Mouse (Mus musculus): ENCODE measurements around the gene Cep68. TPM values are rescaled to one million over a fixed set of nuclear protein-coding genes. Genes with fewer than 3 reads are reported as not detected.
A peak's percentile ranks its signal among the peaks of the same experiment; 100 is the strongest.

Gene Cep68
- total and polyA plus RNA-seq, 3 experiments, result 27.8 to 31.6 (median 30.7) TPM

DNA sequence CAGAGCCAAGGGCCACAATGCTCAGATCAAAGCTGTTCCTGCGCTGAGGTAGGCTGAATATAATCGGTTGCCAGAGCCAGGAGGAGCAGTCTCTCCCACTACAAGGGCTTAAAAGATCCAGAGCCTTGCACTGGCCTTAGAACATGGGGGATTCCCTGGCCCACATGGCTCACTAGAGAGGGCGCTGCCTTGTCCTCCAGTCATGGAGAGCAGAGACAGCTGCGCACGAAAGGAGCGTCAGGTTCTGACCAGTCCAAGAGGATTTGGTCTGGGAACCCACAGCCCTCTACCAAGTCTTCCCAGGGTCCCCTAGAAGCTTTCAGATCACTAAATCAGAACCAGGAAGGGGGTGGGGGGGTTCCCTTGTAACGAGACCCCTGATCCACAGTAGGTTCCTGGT lies 7.9 kb downstream of the Cep68 start:
- H3K9me3 ChIP-seq (replicated peaks; ENCODE audit: low read length), result no peaks in the 10 kb centered on the region
- H3K79me2 ChIP-seq (replicated peaks; ENCODE audit: control insufficient read depth, extremely low read depth, insufficient read depth, poor library complexity, severe bottlenecking), result peaks cover 20% of the 10 kb centered on the region
- no peak overlapping the region for H3K9ac ChIP-seq (ENCODE audit: insufficient read depth, low read depth)
- no peak overlapping the region for H3K27ac ChIP-seq (ENCODE audit: insufficient read depth, low read depth)
- no peaks in the 10 kb centered on the region for H3K27me3 ChIP-seq (replicated peaks)
- dilution Hi-C loops (cut with MboI; ENCODE audit: extremely low pct_ligation_motif_present, extremely low pct_unique_long_range_greater_than_20kb, low sequenced_read_pairs), result no loop called here
- no peak overlapping the region for H3K4me2 ChIP-seq (ENCODE audit: insufficient read depth, low read depth, poor library complexity, severe bottlenecking)
- in situ Hi-C loops (cut with MboI; ENCODE audit: low pct_ligation_motif_present, low pct_unique_long_range_greater_than_20kb, low sequenced_read_pairs), result loop anchor here (5.0 kb wide), 1 partner anchor 34 kb away; no protein-coding TSS in a partner anchor
- no peak for TF ChIP-seq PAX5 (IDR thresholded peaks at IDR 0.05; ENCODE audit: low read length)
- TF ChIP-seq UBTF (IDR thresholded peaks at IDR 0.05; ENCODE audit: low read depth, low read length), result no peak
- TF ChIP-seq RAD21 (IDR thresholded peaks at IDR 0.05; ENCODE audit: low read depth, low read length), result no peak
- no peak for TF ChIP-seq POLR2A (IDR thresholded peaks at IDR 0.05; ENCODE audit: low read depth, low read length)
- no peak for TF ChIP-seq MEF2A (IDR thresholded peaks at IDR 0.05; ENCODE audit: borderline replicate concordance, low read depth, low read length)
- TF ChIP-seq NRF1 (IDR thresholded peaks at IDR 0.05; ENCODE audit: low read depth, low read length), result no peak
- no peak for TF ChIP-seq JUND (conservative IDR thresholded peaks at IDR 0.05; ENCODE audit: low read depth, low read length)
- TF ChIP-seq USF2 (conservative IDR thresholded peaks at IDR 0.05; ENCODE audit: low read depth, low read length), result no peak
- TF ChIP-seq TCF12 (IDR thresholded peaks at IDR 0.05; ENCODE audit: low read depth, low read length), result no peak
- no peak for TF ChIP-seq KAT2A (IDR thresholded peaks at IDR 0.05; ENCODE audit: insufficient replicate concordance, low read length)
- peaks cover 70 to 93% of the 10 kb centered on the region in 2 experiments for H3K36me3 ChIP-seq (replicated peaks in 1 of 2; ENCODE audit: control insufficient read depth in 1 of 2, insufficient read depth in 1 of 2, low read length in 1 of 2)
- DNase-seq (ENCODE audit: extremely low read depth), result no peak
- no peak overlapping the region for H3K4me3 ChIP-seq (replicated peaks in 1 of 3; ENCODE audit: low read depth in 2 of 3, low read length in 2 of 3, poor library complexity in 1 of 3)
- H3K4me1 ChIP-seq (ENCODE audit: control insufficient read depth in 1 of 2, insufficient read depth in 2 of 2), result peaks cover 4 to 40% of the 10 kb centered on the region in 2 experiments

DNA sequence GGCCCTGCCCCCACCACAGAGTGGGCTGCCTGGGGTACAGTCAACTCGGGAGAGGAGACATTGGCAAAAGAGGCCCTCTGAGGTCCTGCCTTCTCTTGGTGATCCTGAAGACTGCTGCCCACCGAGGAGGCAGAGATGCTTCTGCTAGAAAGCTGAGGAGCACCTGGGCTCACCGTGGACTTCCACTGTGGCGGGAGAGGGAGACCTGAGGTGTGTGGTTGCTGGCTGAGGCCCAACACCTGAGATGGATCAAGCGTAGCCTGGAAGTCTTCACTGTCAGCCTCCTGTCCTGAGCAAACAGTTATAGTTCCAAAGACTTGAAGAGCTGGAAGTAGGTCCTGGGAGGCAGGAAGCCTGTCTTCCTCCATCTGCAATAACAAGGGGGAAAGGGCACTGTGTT lies 8.9 kb downstream of the Cep68 start:
- H3K27ac ChIP-seq (ENCODE audit: insufficient read depth, low read depth), result no peak overlapping the region
- no peak overlapping the region for H3K4me3 ChIP-seq (replicated peaks in 1 of 3; ENCODE audit: low read depth in 2 of 3, low read length in 2 of 3, poor library complexity in 1 of 3)
- peaks cover 75 to 95% of the 10 kb centered on the region in 2 experiments for H3K36me3 ChIP-seq (replicated peaks in 1 of 2; ENCODE audit: control insufficient read depth in 1 of 2, insufficient read depth in 1 of 2, low read length in 1 of 2)
- H3K79me2 ChIP-seq (replicated peaks; ENCODE audit: control insufficient read depth, extremely low read depth, insufficient read depth, poor library complexity, severe bottlenecking), result peaks cover 11% of the 10 kb centered on the region
- H3K4me1 ChIP-seq (ENCODE audit: control insufficient read depth in 1 of 2, insufficient read depth in 2 of 2), result peaks cover 1 to 30% of the 10 kb centered on the region in 2 experiments
- H3K4me2 ChIP-seq (ENCODE audit: insufficient read depth, low read depth, poor library complexity, severe bottlenecking), result no peak overlapping the region
- H3K9me3 ChIP-seq (replicated peaks; ENCODE audit: low read length), result no peaks in the 10 kb centered on the region
- in situ Hi-C loops (cut with MboI; ENCODE audit: low pct_ligation_motif_present, low pct_unique_long_range_greater_than_20kb, low sequenced_read_pairs), result loop anchor here (5.0 kb wide), 1 partner anchor 33 kb away; no protein-coding TSS in a partner anchor
- DNase-seq (ENCODE audit: extremely low read depth), result no peak
- no peak overlapping the region for H3K9ac ChIP-seq (ENCODE audit: insufficient read depth, low read depth)
- TF ChIP-seq E2F4 (IDR thresholded peaks at IDR 0.05; ENCODE audit: insufficient replicate concordance, low read depth, low read length) (no peak), POLR2A (IDR thresholded peaks at IDR 0.05; ENCODE audit: low read depth, low read length) (0 out of 2 replicates have a peak, but pooled peaks have one; percentile 6), CHD1 (IDR thresholded peaks at IDR 0.05; ENCODE audit: low read depth, low read length) (no peak)
- dilution Hi-C loops (cut with MboI; ENCODE audit: extremely low pct_ligation_motif_present, extremely low pct_unique_long_range_greater_than_20kb, low sequenced_read_pairs), result no loop called here
- no peaks in the 10 kb centered on the region for H3K27me3 ChIP-seq (replicated peaks)

DNA sequence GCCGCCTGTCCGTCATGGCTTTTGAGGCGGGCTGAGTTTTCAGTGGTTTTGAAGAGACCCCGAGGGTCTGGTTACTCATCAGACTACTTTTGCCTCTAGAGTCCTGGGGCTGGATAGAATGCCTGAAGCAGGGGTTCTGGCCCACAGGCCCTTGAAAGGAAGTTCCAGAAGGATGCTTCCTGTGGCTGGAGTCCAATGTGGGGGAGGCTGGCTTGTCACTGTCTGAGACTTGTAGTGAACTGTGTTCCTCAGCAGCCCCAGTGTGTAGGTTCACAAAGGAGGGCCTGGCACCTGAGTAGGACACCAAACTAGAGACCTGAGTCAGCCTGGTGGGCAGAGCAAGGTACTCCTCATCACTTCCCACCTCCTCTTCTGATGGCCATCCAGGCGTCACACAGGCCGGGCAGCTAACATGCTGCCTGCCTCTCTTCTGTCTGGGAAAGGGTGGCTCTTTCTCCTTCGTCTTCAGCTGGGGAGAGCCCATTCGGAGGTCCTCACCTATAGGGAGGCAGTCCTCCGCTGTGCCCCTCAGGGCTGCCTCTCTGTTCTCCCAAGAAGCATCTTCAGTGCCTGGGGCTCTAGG lies 9.9 kb downstream of the Cep68 start:
- H3K27me3 ChIP-seq (replicated peaks), result no peaks in the 10 kb centered on the region
- peaks cover 0 to 20% of the 10 kb centered on the region in 2 experiments; a peak in 2 of 4 replicates for H3K4me1 ChIP-seq (ENCODE audit: control insufficient read depth in 1 of 2, insufficient read depth in 2 of 2)
- no peak for DNase-seq (ENCODE audit: extremely low read depth)
- in situ Hi-C loops (cut with MboI; ENCODE audit: low pct_ligation_motif_present, low pct_unique_long_range_greater_than_20kb, low sequenced_read_pairs) (no loop called here), dilution Hi-C loops (cut with MboI; ENCODE audit: extremely low pct_ligation_motif_present, extremely low pct_unique_long_range_greater_than_20kb, low sequenced_read_pairs) (no loop called here)
- no peaks in the 10 kb centered on the region for H3K9me3 ChIP-seq (replicated peaks; ENCODE audit: low read length)
- H3K79me2 ChIP-seq (replicated peaks; ENCODE audit: control insufficient read depth, extremely low read depth, insufficient read depth, poor library complexity, severe bottlenecking), result peaks cover 6% of the 10 kb centered on the region
- TF ChIP-seq BHLHE40 (IDR thresholded peaks at IDR 0.05; ENCODE audit: low read depth, low read length), result no peak
- no peak for TF ChIP-seq E2F4 (IDR thresholded peaks at IDR 0.05; ENCODE audit: insufficient replicate concordance, low read depth, low read length)
- no peak for TF ChIP-seq RCOR1 (conservative IDR thresholded peaks at IDR 0.05; ENCODE audit: low read depth, low read length)
- no peak for TF ChIP-seq ZMIZ1 (IDR thresholded peaks at IDR 0.05; ENCODE audit: low read depth, low read length)
- TF ChIP-seq TCF12 (IDR thresholded peaks at IDR 0.05; ENCODE audit: low read depth, low read length), result no peak
- no peak for TF ChIP-seq ZC3H11A (IDR thresholded peaks at IDR 0.05; ENCODE audit: low read depth, low read length)
- TF ChIP-seq SIN3A (IDR thresholded peaks at IDR 0.05; ENCODE audit: low read length), result no peak
- no peak for TF ChIP-seq HCFC1 (IDR thresholded peaks at IDR 0.05; ENCODE audit: low read depth, low read length)
- no peak for TF ChIP-seq JUN (IDR thresholded peaks at IDR 0.05; ENCODE audit: insufficient read depth, low read depth, low read length)
- TF ChIP-seq MYC (IDR thresholded peaks at IDR 0.05; ENCODE audit: low read depth, low read length), result no peak
- TF ChIP-seq GABPA (IDR thresholded peaks at IDR 0.05; ENCODE audit: insufficient replicate concordance, low read depth, low read length), result no peak
- no peak overlapping the region for H3K27ac ChIP-seq (ENCODE audit: insufficient read depth, low read depth)
- H3K36me3 ChIP-seq (replicated peaks in 1 of 2; ENCODE audit: control insufficient read depth in 1 of 2, insufficient read depth in 1 of 2, low read length in 1 of 2), result peaks cover 76 to 95% of the 10 kb centered on the region in 2 experiments
- H3K4me2 ChIP-seq (ENCODE audit: insufficient read depth, low read depth, poor library complexity, severe bottlenecking), result no peak overlapping the region
- H3K9ac ChIP-seq (ENCODE audit: insufficient read depth, low read depth), result no peak overlapping the region
- H3K4me3 ChIP-seq (replicated peaks in 1 of 3; ENCODE audit: low read depth in 2 of 3, low read length in 2 of 3, poor library complexity in 1 of 3), result no peak overlapping the region
